8 mouse cellular contexts compared by ENCODE assay signal in the genomic region with DNA sequence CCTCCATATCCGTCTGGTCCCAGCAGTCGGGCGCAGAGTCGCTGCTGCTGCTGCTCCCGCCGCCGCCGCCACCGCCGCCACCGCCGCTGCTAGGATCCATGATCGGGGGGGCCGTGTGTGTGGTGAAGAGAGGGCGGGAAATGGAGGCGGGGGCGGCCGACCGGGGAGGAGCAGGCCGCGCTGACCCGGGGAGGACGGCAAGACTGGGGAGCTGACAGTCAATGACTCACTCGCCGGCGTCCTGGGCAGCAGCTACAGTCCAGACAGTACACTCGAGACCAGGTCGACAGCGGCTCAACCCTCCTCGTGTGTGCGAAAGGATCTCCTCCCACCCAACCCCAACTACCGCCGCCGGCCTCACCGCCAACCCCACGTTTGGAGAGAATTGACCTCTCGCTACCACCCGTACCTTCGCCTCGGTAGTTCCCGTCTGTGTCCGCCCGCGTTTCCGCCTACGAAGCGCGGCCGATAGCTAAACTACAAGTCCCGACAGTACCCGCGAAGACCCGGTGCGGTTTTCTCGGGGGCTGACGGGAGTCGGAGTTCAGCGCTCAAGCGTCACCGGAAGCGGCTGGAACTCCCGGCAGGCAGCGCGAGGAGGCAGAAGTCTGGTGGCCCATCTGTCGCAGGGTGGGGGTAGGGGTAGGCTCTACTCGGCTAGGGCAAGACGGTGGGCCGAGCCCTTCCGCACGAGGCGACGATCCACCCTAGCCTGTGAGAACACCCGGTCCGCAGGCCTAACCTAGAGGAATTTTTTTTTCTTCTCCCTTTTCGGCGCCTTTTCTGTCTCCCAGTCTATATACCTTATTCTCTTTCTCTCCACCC. TPM values are rescaled to one million over a fixed set of nuclear protein-coding genes. Genes with fewer than 3 reads are reported as not detected.
A peak's percentile ranks its signal among the peaks of the same experiment; 100 is the strongest.
DNase-seq lines count a peak whose midpoint lies in the region; ATAC-seq and TF ChIP-seq lines count a peak whose summit lies in the region.

Gene Gspt1 (minus strand): TSS at position 428 of the 825 bp plus-strand sequence.

- no peak for TF ChIP-seq CTCF in ES-Bruce4 (IDR thresholded peaks at IDR 0.05; ENCODE audit: low read depth, low read length)
- TF ChIP-seq CTCF in liver, postnatal 0 days (IDR thresholded peaks at IDR 0.05; ENCODE audit: low read depth): no peak

- H3K9ac ChIP-seq in ES-Bruce4 (ENCODE audit: low read depth, poor library complexity, severe bottlenecking): peak within 1 kb of the TSS; percentile 96
- peak within 1 kb of the TSS; percentile 93 for H3K9ac ChIP-seq in forebrain, embryonic 13.5 days
- H3K9ac ChIP-seq in liver, postnatal 0 days (replicated peaks): peak within 1 kb of the TSS; percentile 98
- H3K9ac ChIP-seq in neural tube, embryonic 14.5 days (replicated peaks; ENCODE audit: low read depth, low read length): peak within 1 kb of the TSS; percentile 89

- ATAC-seq in cerebellum, adult (ENCODE audit: insufficient number of reproducible peaks, low FRiP score, low TSS enrichment): peak; percentile 99
- ATAC-seq in forebrain, embryonic 13.5 days: peak; percentile 99
- ATAC-seq in liver, postnatal 0 days: peak; percentile 97
- ATAC-seq in neural tube, embryonic 14.5 days (ENCODE audit: low read depth): peak; percentile 97

- no peaks in the 10 kb centered on the region for H3K9me3 ChIP-seq in ES-Bruce4 (replicated peaks; ENCODE audit: control insufficient read depth, insufficient read depth, low read length, poor library complexity, severe bottlenecking)
- H3K9me3 ChIP-seq in forebrain, embryonic 13.5 days (replicated peaks): no peaks in the 10 kb centered on the region
- no peaks in the 10 kb centered on the region for H3K9me3 ChIP-seq in liver, postnatal 0 days (ENCODE audit: low read length)
- H3K9me3 ChIP-seq in neural tube, embryonic 14.5 days (ENCODE audit: control insufficient read depth, low read length): no peaks in the 10 kb centered on the region

- H3K4me1 ChIP-seq in ES-Bruce4 (ENCODE audit: control insufficient read depth, insufficient read depth, low read length): no peaks in the 10 kb centered on the region
- peaks cover 26% of the 10 kb centered on the region for H3K4me1 ChIP-seq in forebrain, embryonic 13.5 days
- H3K4me1 ChIP-seq in liver, postnatal 0 days (ENCODE audit: insufficient read depth): peaks cover 18% of the 10 kb centered on the region
- H3K4me1 ChIP-seq in neural tube, embryonic 14.5 days (ENCODE audit: control insufficient read depth, insufficient read depth, low read length): peaks cover 15% of the 10 kb centered on the region

- peak within 1 kb of the TSS; percentile 96 for H3K4me2 ChIP-seq in forebrain, embryonic 13.5 days
- peak within 1 kb of the TSS; percentile 90 for H3K4me2 ChIP-seq in liver, postnatal 0 days (ENCODE audit: low read depth, low read length)
- peak within 1 kb of the TSS; percentile 88 for H3K4me2 ChIP-seq in neural tube, embryonic 14.5 days (ENCODE audit: low read depth, low read length)

- H3K4me3 ChIP-seq in ES-Bruce4 (ENCODE audit: low read depth, low read length): peak within 1 kb of the TSS; percentile 74
- peak within 1 kb of the TSS; percentile 98 for H3K4me3 ChIP-seq in forebrain, embryonic 13.5 days
- peak within 1 kb of the TSS; percentile 99 for H3K4me3 ChIP-seq in liver, postnatal 0 days (ENCODE audit: low read depth, low read length)
- H3K4me3 ChIP-seq in neural tube, embryonic 14.5 days (ENCODE audit: low read depth, low read length): peak within 1 kb of the TSS; percentile 92

- H3K36me3 ChIP-seq in ES-Bruce4 (ENCODE audit: control insufficient read depth, insufficient read depth, low read length, poor library complexity, severe bottlenecking): 0 out of 2 replicates have a peak, but pooled peaks cover 5% of the 10 kb centered on the region
- H3K36me3 ChIP-seq in forebrain, embryonic 13.5 days (ENCODE audit: poor library complexity, severe bottlenecking): no peaks in the 10 kb centered on the region
- H3K36me3 ChIP-seq in liver, postnatal 0 days (replicated peaks; ENCODE audit: insufficient read depth, low read length): no peaks in the 10 kb centered on the region; the same call in 1 of the 2 replicates
- H3K36me3 ChIP-seq in neural tube, embryonic 14.5 days (ENCODE audit: control insufficient read depth, insufficient read depth, low read length): no peaks in the 10 kb centered on the region

- intact Hi-C loops in heart, postnatal 10 days (cut with DNase I): loop anchor here (2.0 kb wide), 1 partner anchor 69 kb away; the partner anchor contains the start of gene Snx29

- peak; percentile 86 for TF ChIP-seq POLR2A in ES-Bruce4 (IDR thresholded peaks at IDR 0.05; ENCODE audit: insufficient read depth, low read length)

- peak; percentile 99 for DNase-seq in heart, postnatal 10 days
- peak; percentile 97 for DNase-seq in large intestine, adult 2 months (ENCODE audit: low read depth, low spot score)
- DNase-seq in liver, postnatal 0 days: peak; percentile 98
- DNase-seq in testis, postnatal 10 days (ENCODE audit: low spot score): peak; percentile 96

- under 1% methylated on average over 76 of the region's 76 CpGs for WGBS in forebrain, embryonic 13.5 days
- WGBS in large intestine, adult 2 months: under 1% methylated on average over 74 of the region's 76 CpGs
- whole genome bisulfite sequencing in liver, postnatal 0 days (ENCODE audit: insufficient replicate concordance): under 1% methylated on average over 76 of the region's 76 CpGs
- WGBS in neural tube, embryonic 14.5 days: under 1% methylated on average over 72 of the region's 76 CpGs

- H3K27ac ChIP-seq in ES-Bruce4 (ENCODE audit: insufficient read depth, low read length): peak within 1 kb of the TSS; percentile 38; the same call in 1 of the 2 replicates
- H3K27ac ChIP-seq in forebrain, embryonic 13.5 days: peak within 1 kb of the TSS; percentile 92
- H3K27ac ChIP-seq in liver, postnatal 0 days (ENCODE audit: low read depth): peak within 1 kb of the TSS; percentile 99
- H3K27ac ChIP-seq in neural tube, embryonic 14.5 days (ENCODE audit: low read depth, low read length): peak within 1 kb of the TSS; percentile 94

- TF ChIP-seq EP300 in ES-Bruce4 (IDR thresholded peaks at IDR 0.05; ENCODE audit: insufficient read depth, low read depth, low read length): no peak
- TF ChIP-seq EP300 in liver, postnatal 0 days (IDR thresholded peaks at IDR 0.05; ENCODE audit: low read depth): peak; percentile 51; the same call in 1 of the 2 replicates

- no peaks in the 10 kb centered on the region for H3K27me3 ChIP-seq in ES-Bruce4 (ENCODE audit: control insufficient read depth, insufficient read depth, low read length, poor library complexity, severe bottlenecking)
- no peaks in the 10 kb centered on the region for H3K27me3 ChIP-seq in forebrain, embryonic 13.5 days
- H3K27me3 ChIP-seq in liver, postnatal 0 days (ENCODE audit: insufficient read depth, low read length): no peaks in the 10 kb centered on the region
- no peaks in the 10 kb centered on the region for H3K27me3 ChIP-seq in neural tube, embryonic 14.5 days (ENCODE audit: control insufficient read depth, insufficient read depth, low read length)

RNA-seq across cellular contexts. Expression of gene Gspt1, which starts in this region (rescaled TPM):
- 267 and 290 TPM in 2 replicates for polyA plus RNA-seq in ES-Bruce4 (2011; ENCODE audit: insufficient read depth, insufficient read length, low read depth, missing spikeins)
- 60.3 and 64.9 TPM in 2 replicates for polyA plus RNA-seq in forebrain, embryonic 13.5 days (2015; fragmentation: Nextera tagmentation; extraction: Ambion mirVana)
- total RNA-seq in heart, postnatal 10 days (2021): 10 to 100 TPM; 75.1 to 83.5 TPM
- 12.8 and 16.8 TPM in 2 replicates for polyA plus RNA-seq in large intestine, adult 2 months (2012; rRNA removed)
- polyA plus RNA-seq in liver, postnatal 0 days (2015; fragmentation: Nextera tagmentation; extraction: Ambion mirVana): 25.2 and 31.1 TPM in 2 replicates
- polyA plus RNA-seq in neural tube, embryonic 14.5 days (2014; fragmentation: Nextera tagmentation; extraction: Ambion mirVana): 53.2 and 59.1 TPM in 2 replicates

Comparison
In these comparisons a context has a peak if more than half of its experiments do, and no peak if none do; other contexts are left out.
1. Peak in every context shown above with its lines: DNase-seq, ATAC-seq, H3K4me3 ChIP-seq and H3K27ac ChIP-seq.
2. H3K27ac ChIP-seq: peak in every context shown above with its lines; median percentile 99 in liver, postnatal 0 days; 94 in neural tube, embryonic 14.5 days; 92 in forebrain, embryonic 13.5 days; 38 in ES-Bruce4.